Mouse (Mus musculus): ENCODE measurements around the gene Rapgef2. TPM values are rescaled to one million over a fixed set of nuclear protein-coding genes. Genes with fewer than 3 reads are reported as not detected.

Rapgef2 gene
- polyA plus RNA-seq, 2 experiments, result 7.6 to 12.5 TPM

GRCm38 (mm10) chr3:79194111-79194793, 92.1 kb downstream of the Rapgef2 start:
- H3K9me3 ChIP-seq (ENCODE audit: control insufficient read depth, low read length), result no peaks in the 10 kb centered on the region
- DNase-seq (ENCODE audit: low spot score), result no peak
- 79% methylated on average over 8 of the region's 8 CpGs for WGBS
- H3K36me3 ChIP-seq (ENCODE audit: control insufficient read depth, insufficient read depth, low read length), result no peaks in the 10 kb centered on the region
- TF ChIP-seq POLR2A (IDR thresholded peaks at IDR 0.05; ENCODE audit: borderline replicate concordance, extremely low read depth, insufficient read depth, insufficient read length), result no peak
- no peak overlapping the region for H3K27ac ChIP-seq (replicated peaks; ENCODE audit: low read depth, low read length)
- H3K4me1 ChIP-seq (ENCODE audit: control insufficient read depth, insufficient read depth, low read length), result peaks cover 3% of the 10 kb centered on the region; the same call in 1 of the 2 replicates
- H3K27me3 ChIP-seq (ENCODE audit: control insufficient read depth, insufficient read depth, low read length), result no peaks in the 10 kb centered on the region
- H3K4me2 ChIP-seq (replicated peaks; ENCODE audit: low read depth, low read length, severe bottlenecking), result no peak overlapping the region
- no peak overlapping the region for H3K9ac ChIP-seq (ENCODE audit: low read depth, low read length, severe bottlenecking)
- no peak overlapping the region for H3K4me3 ChIP-seq (replicated peaks; ENCODE audit: low read length)
- ATAC-seq (ENCODE audit: low FRiP score, low read depth), result no peak

- WGBS, result 60% methylated on average over 4 of the region's 4 CpGs
- ATAC-seq (ENCODE audit: low FRiP score, low read depth) (peak; percentile 62), DNase-seq (ENCODE audit: low spot score) (no peak)
- TF ChIP-seq POLR2A (IDR thresholded peaks at IDR 0.05; ENCODE audit: borderline replicate concordance, extremely low read depth, insufficient read depth, insufficient read length), result no peak
- Histone ChIP-seq H3K27ac (replicated peaks; ENCODE audit: low read depth, low read length) (no peak overlapping the region), H3K4me3 (replicated peaks; ENCODE audit: low read length) (no peak overlapping the region), H3K36me3 (ENCODE audit: control insufficient read depth, insufficient read depth, low read length) (no peaks in the 10 kb centered on the region), H3K9me3 (ENCODE audit: control insufficient read depth, low read length) (no peaks in the 10 kb centered on the region), H3K4me1 (ENCODE audit: control insufficient read depth, insufficient read depth, low read length) (peaks cover 3% of the 10 kb centered on the region; the same call in 1 of the 2 replicates), H3K4me2 (replicated peaks; ENCODE audit: low read depth, low read length, severe bottlenecking) (no peak overlapping the region), H3K9ac (ENCODE audit: low read depth, low read length, severe bottlenecking) (no peak overlapping the region), H3K27me3 (ENCODE audit: control insufficient read depth, insufficient read depth, low read length) (no peaks in the 10 kb centered on the region)
Measured at GRCm38 (mm10) chr3:79193001-79193400, 93.3 kb downstream of the Rapgef2 start.

GRCm38 (mm10) chr3:79191981-79192380, 94.3 kb downstream of the Rapgef2 start:
- no peak for ATAC-seq (ENCODE audit: low FRiP score, low read depth)
- H3K9me3 ChIP-seq (ENCODE audit: control insufficient read depth, low read length), result no peaks in the 10 kb centered on the region
- H3K27ac ChIP-seq (replicated peaks; ENCODE audit: low read depth, low read length), result no peak overlapping the region
- 82% methylated on average over 9 of the region's 9 CpGs for WGBS
- no peak for DNase-seq (ENCODE audit: low spot score)
- H3K4me2 ChIP-seq (replicated peaks; ENCODE audit: low read depth, low read length, severe bottlenecking), result no peak overlapping the region
- H3K4me3 ChIP-seq (replicated peaks; ENCODE audit: low read length), result no peak overlapping the region
- H3K4me1 ChIP-seq (ENCODE audit: control insufficient read depth, insufficient read depth, low read length), result peaks cover 3% of the 10 kb centered on the region; the same call in 1 of the 2 replicates
- H3K9ac ChIP-seq (ENCODE audit: low read depth, low read length, severe bottlenecking), result no peak overlapping the region
- no peaks in the 10 kb centered on the region for H3K27me3 ChIP-seq (ENCODE audit: control insufficient read depth, insufficient read depth, low read length)
- no peaks in the 10 kb centered on the region for H3K36me3 ChIP-seq (ENCODE audit: control insufficient read depth, insufficient read depth, low read length)
- TF ChIP-seq POLR2A (IDR thresholded peaks at IDR 0.05; ENCODE audit: borderline replicate concordance, extremely low read depth, insufficient read depth, insufficient read length), result no peak

- TF ChIP-seq POLR2A (IDR thresholded peaks at IDR 0.05; ENCODE audit: borderline replicate concordance, extremely low read depth, insufficient read depth, insufficient read length), result no peak
- Histone ChIP-seq H3K9ac (ENCODE audit: low read depth, low read length, severe bottlenecking) (no peak overlapping the region), H3K4me2 (replicated peaks; ENCODE audit: low read depth, low read length, severe bottlenecking) (no peak overlapping the region), H3K27ac (replicated peaks; ENCODE audit: low read depth, low read length) (no peak overlapping the region), H3K27me3 (ENCODE audit: control insufficient read depth, insufficient read depth, low read length) (no peaks in the 10 kb centered on the region), H3K36me3 (ENCODE audit: control insufficient read depth, insufficient read depth, low read length) (no peaks in the 10 kb centered on the region), H3K4me1 (ENCODE audit: control insufficient read depth, insufficient read depth, low read length) (peaks cover 3% of the 10 kb centered on the region; the same call in 1 of the 2 replicates), H3K9me3 (ENCODE audit: control insufficient read depth, low read length) (no peaks in the 10 kb centered on the region), H3K4me3 (replicated peaks; ENCODE audit: low read length) (no peak overlapping the region)
- ATAC-seq (ENCODE audit: low FRiP score, low read depth), result no peak
- no peak for DNase-seq (ENCODE audit: low spot score)
- 84% methylated on average over 11 of the region's 11 CpGs for WGBS
Measured at GRCm38 (mm10) chr3:79191471-79191870, 94.8 kb downstream of the Rapgef2 start.

- no peak overlapping the region for H3K4me3 ChIP-seq (replicated peaks; ENCODE audit: low read length)
- no peak overlapping the region for H3K4me2 ChIP-seq (replicated peaks; ENCODE audit: low read depth, low read length, severe bottlenecking)
- no peak for DNase-seq (ENCODE audit: low spot score)
- no peaks in the 10 kb centered on the region for H3K27me3 ChIP-seq (ENCODE audit: control insufficient read depth, insufficient read depth, low read length)
- no peak for ATAC-seq (ENCODE audit: low FRiP score, low read depth)
- H3K9me3 ChIP-seq (ENCODE audit: control insufficient read depth, low read length), result no peaks in the 10 kb centered on the region
- no peak overlapping the region for H3K27ac ChIP-seq (replicated peaks; ENCODE audit: low read depth, low read length)
- no peak for TF ChIP-seq POLR2A (IDR thresholded peaks at IDR 0.05; ENCODE audit: borderline replicate concordance, extremely low read depth, insufficient read depth, insufficient read length)
- H3K36me3 ChIP-seq (ENCODE audit: control insufficient read depth, insufficient read depth, low read length), result no peaks in the 10 kb centered on the region
- WGBS, result 89% methylated on average over 3 of the region's 3 CpGs
- peaks cover 3% of the 10 kb centered on the region; the same call in 1 of the 2 replicates for H3K4me1 ChIP-seq (ENCODE audit: control insufficient read depth, insufficient read depth, low read length)
- no peak overlapping the region for H3K9ac ChIP-seq (ENCODE audit: low read depth, low read length, severe bottlenecking)
Measured at GRCm38 (mm10) chr3:79190377-79190776, 95.9 kb downstream of the Rapgef2 start.

All from limb, embryonic 14.5 days (tissue).